Mouse (Mus musculus) limb, embryonic 11.5 days (tissue): ENCODE results near the gene Gbx1. TPM values are rescaled to one million over a fixed set of nuclear protein-coding genes. Genes with fewer than 3 reads are reported as not detected.

Source experiments
- ATAC-seq: fragments of 200-750 bp; cut with Nextera tagmentation; 2 replicates; pipeline ENCODE4 v1.8.0; 2017; ENCODE audit warnings: low read depth; ENCODE audit not compliant: insufficient number of reproducible peaks, low FRiP score, low TSS enrichment
- DNase-seq: peaks from one replicate; pipeline ENCODE4 v3.0.0-alpha.2; 2015; ENCODE audit warnings: low spot score
- H3K27ac ChIP-seq: fragments of 300-500 bp; sonication (generic); replicated peaks from 2 replicates; pipeline ENCODE4 v1.5.1; 2014; ENCODE audit warnings: low read depth, mild to moderate bottlenecking, low read length
- H3K27me3 ChIP-seq: fragments of 300-500 bp; sonication (generic); 2 replicates; pipeline ENCODE4 v1.6.1; 2014; ENCODE audit warnings: mild to moderate bottlenecking, low read length, mixed read lengths; ENCODE audit not compliant: control insufficient read depth, insufficient read depth
- H3K36me3 ChIP-seq: fragments of 300-500 bp; sonication (generic); 2 replicates; pipeline ENCODE4 v1.6.1; 2014; ENCODE audit warnings: mild to moderate bottlenecking, low read length, moderate library complexity, mixed read lengths; ENCODE audit not compliant: control insufficient read depth, insufficient read depth
- H3K4me1 ChIP-seq: fragments of 300-500 bp; sonication (generic); 2 replicates; pipeline ENCODE4 v1.6.1; 2014; ENCODE audit warnings: low read length, mixed read lengths; ENCODE audit not compliant: control insufficient read depth, insufficient read depth
- H3K4me2 ChIP-seq: fragments of 300-500 bp; sonication (generic); 2 replicates; pipeline ENCODE4 v1.6.1; 2014; ENCODE audit warnings: low read depth, mild to moderate bottlenecking, moderate library complexity; ENCODE audit not compliant: severe bottlenecking
- H3K4me3 ChIP-seq: fragments of 300-500 bp; sonication (generic); 2 replicates; pipeline ENCODE4 v1.5.1; 2014; ENCODE audit warnings: low read depth, low read length
- H3K9ac ChIP-seq: fragments of 300-500 bp; sonication (generic); 2 replicates; pipeline ENCODE4 v1.6.1; 2014; ENCODE audit warnings: mild to moderate bottlenecking, low read length
- H3K9me3 ChIP-seq: fragments of 300-500 bp; sonication (generic); 2 replicates; pipeline ENCODE4 v1.6.1; 2016; ENCODE audit warnings: low read length; ENCODE audit not compliant: control insufficient read depth
- WGBS: fragments of 180-500 bp; shearing (Covaris S2); extraction: QIAGEN DNeasy Blood & Tissue Kit; methylation state at CpG from one replicate; pipeline ENCODE4 v1.1.7; 2014; 5-methylcytosine and 5-hydroxymethylcytosine counted together
- polyA plus RNA-seq: library from polyadenylated mRNA; unstranded; fragments of >200 nt; fragmentation: Nextera tagmentation; extraction: Ambion mirVana; gene quantifications from 2 replicates; pipeline ENCODE4 v1.2.1, GENCODE M21; 2014

The Gbx1 gene
- polyA plus RNA-seq, 1 experiment from 2014 or later: 0.04 TPM

DNA sequence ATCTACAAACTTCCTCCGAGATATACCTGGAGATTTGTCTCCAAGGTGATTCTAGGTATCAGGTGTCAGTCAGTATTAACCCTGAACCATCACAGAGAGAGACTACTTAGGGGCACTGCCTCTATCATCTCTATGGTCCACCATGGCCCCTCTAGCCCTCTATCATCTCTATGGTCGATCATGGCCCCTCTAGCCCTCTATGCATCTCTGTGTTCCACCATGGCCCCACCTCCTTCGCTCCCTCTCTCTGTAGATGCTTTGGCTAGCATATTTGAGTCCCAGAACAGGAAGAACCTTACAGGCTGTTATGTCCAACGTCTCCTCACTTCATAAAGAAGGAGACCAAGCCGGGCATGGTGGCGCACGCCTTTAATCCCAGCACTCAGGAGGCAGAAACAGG is 15.6 kb upstream of the Gbx1 start:
- no peak for ATAC-seq
- no peak overlapping the region for H3K4me2 ChIP-seq

DNA sequence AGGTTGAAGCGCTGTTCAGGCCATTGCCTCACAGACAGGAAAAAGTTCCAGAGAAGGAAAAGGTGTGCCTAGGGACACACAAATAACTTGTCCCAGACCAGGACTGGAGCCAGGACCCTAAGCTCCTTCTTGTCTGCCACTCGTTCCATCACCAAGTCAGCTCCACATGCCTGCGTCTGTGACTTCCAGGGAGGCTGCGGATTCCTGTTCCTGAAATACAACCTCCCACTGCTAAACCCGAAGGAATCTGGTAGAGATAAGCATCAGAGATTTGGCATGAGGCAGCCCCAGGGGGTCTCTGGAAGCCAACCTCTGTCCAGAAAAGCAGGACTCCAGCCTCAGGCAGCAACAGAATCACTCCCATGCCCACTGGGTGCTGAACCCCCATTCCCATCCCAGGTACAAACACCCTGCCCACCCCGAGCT is 14.2 kb upstream of the Gbx1 start:
- ATAC-seq (0 out of 2 replicates have a peak, but pooled peaks have one; percentile 24), DNase-seq (no peak)
- Histone ChIP-seq H3K9me3 (no peaks in the 10 kb centered on the region), H3K4me2 (peak overlapping the region; percentile 26; the same call in 1 of the 2 replicates), H3K27ac (no peak overlapping the region), H3K27me3 (peaks cover 2% of the 10 kb centered on the region; the same call in 1 of the 2 replicates), H3K9ac (no peak overlapping the region), H3K36me3 (no peaks in the 10 kb centered on the region), H3K4me3 (no peak overlapping the region), H3K4me1 (peaks cover 12% of the 10 kb centered on the region; the same call in 1 of the 2 replicates)
- 21% methylated on average over 6 of the region's 6 CpGs for WGBS

More for the DNA sequence above, 15.6 kb upstream of the Gbx1 start:
- 78% methylated on average over 7 of the region's 7 CpGs for WGBS
- H3K27me3 ChIP-seq: no peaks in the 10 kb centered on the region
- DNase-seq: no peak
- H3K9ac ChIP-seq: no peak overlapping the region
- H3K36me3 ChIP-seq: no peaks in the 10 kb centered on the region
- H3K9me3 ChIP-seq: no peaks in the 10 kb centered on the region
- H3K4me3 ChIP-seq: no peak overlapping the region
- H3K4me1 ChIP-seq: peaks cover 10% of the 10 kb centered on the region; the same call in 1 of the 2 replicates
- H3K27ac ChIP-seq: no peak overlapping the region

DNA sequence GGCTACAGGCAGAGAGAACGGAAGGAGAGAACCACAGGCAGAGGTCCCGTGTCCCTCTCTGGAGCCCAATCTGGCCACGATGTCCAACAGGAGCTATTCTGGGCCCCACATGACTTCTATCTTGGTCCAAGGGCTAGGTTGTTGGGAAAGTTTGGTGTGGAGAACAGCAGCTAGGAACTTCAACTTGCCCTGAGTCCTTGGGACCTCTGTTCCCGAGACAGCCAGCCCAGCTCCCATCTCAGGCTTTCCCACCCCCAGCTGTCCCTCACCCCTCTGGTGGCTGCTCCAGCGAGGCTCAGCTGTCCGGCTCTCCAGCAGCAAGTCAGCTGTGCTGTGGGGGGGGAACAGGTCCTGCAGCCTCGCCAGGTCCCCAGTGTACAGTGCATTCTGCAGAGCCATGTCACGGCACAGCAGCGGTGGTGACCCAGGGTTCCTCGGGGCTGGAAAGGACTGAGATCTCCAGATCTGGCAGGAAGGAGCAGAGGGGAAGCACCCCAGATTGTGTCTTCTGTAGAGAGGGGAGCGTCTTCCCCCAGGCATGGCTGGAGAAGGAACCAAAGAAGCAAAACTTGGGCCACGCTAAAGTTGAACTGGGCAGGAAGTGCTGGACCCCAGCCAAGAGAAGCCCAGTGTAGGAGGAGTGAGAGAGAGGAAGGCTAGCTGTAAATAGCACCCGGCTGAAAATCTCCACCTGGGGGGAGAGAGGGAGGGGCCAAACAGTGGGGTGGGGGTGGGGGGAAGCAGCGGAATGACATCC is 13.6 kb upstream of the Gbx1 start, which contains the start of gene Asb10:
Gene Asb10, minus strand, starts transcription at position 592 of the 757 bp plus-strand sequence.
- Histone ChIP-seq H3K27me3 (peaks cover 2% of the 10 kb centered on the region; the same call in 1 of the 2 replicates), H3K4me2 (peak within 1 kb of the TSS; percentile 26; the same call in 1 of the 2 replicates), H3K9me3 (no peaks in the 10 kb centered on the region), H3K9ac (no peak within 1 kb of the TSS), H3K4me3 (no peak within 1 kb of the TSS), H3K4me1 (peaks cover 12% of the 10 kb centered on the region; the same call in 1 of the 2 replicates), H3K27ac (no peak within 1 kb of the TSS), H3K36me3 (no peaks in the 10 kb centered on the region)
- ATAC-seq: peak; percentile 28; the same call in 1 of the 2 replicates
- peak; percentile 39 for DNase-seq
- 33% methylated on average over 14 of the region's 14 CpGs for WGBS

DNA sequence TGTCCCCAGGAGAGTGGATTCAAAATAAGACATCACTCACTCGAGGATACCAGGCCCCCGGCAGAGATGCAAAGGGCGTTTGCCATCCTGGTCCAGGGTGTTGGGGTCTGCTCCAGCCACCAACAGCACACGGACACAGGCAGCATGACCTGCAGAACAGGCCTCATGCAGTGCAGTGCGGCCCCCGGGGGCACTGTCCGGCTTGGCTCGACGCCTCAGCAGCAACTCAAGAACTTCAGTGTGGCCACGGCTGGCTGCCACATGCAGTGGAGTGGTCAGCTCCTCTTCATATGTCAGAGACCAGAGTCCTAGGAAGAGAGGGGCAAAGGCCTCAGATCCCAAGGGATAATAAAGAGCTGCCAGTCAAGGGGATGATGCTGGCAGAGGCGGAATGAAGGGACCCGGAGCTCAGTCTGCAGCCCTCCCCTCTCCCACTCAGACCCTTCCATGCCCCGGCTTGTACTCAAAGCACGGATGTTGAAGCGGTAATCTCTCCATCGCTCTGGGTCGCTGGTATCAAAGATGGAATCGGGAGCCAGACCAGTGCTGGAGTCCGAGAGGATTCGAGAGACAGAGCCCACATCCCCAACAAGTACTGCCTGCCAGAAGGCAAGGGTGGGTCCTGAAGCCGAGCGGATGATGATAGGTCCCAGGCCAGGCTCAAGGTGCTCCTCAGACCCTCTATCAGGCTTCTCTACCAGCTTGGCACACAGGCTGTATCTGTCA is 12.7 kb upstream of the Gbx1 start:
- ATAC-seq (no peak), DNase-seq (no peak)
- Histone ChIP-seq H3K36me3 (no peaks in the 10 kb centered on the region), H3K4me3 (no peak overlapping the region), H3K9ac (no peak overlapping the region), H3K9me3 (no peaks in the 10 kb centered on the region), H3K27ac (no peak overlapping the region), H3K27me3 (peaks cover 2% of the 10 kb centered on the region; the same call in 1 of the 2 replicates), H3K4me1 (peaks cover 12% of the 10 kb centered on the region; the same call in 1 of the 2 replicates), H3K4me2 (no peak overlapping the region)
- WGBS: 79% methylated on average over 22 of the region's 22 CpGs

DNA sequence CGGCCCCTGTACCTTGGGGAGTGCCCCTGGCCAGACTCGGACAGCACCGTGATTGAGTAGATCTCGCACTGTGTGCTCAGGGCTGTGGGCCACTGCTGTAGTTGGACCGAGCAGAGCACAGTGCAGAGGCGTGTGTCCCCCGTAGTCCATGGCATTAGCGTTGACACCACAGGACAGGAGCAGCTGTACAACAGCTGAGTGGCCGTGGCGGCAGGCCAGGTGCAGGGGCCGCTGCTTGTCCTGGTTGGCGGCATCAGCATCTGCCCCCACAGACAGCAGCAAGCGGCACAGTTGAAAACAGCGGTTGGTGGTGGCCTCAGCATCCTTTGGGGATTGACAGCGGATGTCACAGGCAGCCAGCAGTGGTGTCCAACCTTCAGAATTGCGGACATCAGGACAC is 10.6 kb upstream of the Gbx1 start:
- Histone ChIP-seq H3K9me3 (no peaks in the 10 kb centered on the region), H3K4me1 (peaks cover 14% of the 10 kb centered on the region; the same call in 1 of the 2 replicates), H3K36me3 (no peaks in the 10 kb centered on the region), H3K9ac (no peak overlapping the region), H3K27me3 (peaks cover 2% of the 10 kb centered on the region; the same call in 1 of the 2 replicates), H3K4me2 (no peak overlapping the region), H3K4me3 (no peak overlapping the region), H3K27ac (no peak overlapping the region)
- 61% methylated on average over 16 of the region's 16 CpGs for WGBS
- no peak for ATAC-seq
- DNase-seq: no peak

DNA sequence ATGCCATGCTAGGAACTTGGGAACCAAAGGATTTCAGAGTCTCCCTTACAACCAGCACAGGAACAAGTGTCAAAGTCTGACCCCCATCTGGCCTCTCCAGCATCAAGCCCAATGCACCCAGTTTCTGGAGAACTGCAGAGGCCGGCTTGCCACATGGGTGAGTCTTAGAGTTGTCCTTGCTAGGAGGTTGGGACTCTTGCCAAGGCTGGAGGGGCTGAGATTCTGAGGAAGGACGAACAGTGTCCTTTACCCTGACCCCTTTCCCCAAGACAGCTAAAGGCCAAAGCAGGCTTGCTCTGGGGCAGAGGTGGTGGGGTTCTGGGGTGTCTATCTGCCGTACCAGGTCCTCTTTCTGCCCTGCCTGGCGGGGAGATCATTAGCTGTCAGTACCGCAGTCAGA is 9.5 kb upstream of the Gbx1 start:
- ATAC-seq (no peak), DNase-seq (no peak)
- WGBS: 72% methylated on average over 5 of the region's 5 CpGs

DNA sequence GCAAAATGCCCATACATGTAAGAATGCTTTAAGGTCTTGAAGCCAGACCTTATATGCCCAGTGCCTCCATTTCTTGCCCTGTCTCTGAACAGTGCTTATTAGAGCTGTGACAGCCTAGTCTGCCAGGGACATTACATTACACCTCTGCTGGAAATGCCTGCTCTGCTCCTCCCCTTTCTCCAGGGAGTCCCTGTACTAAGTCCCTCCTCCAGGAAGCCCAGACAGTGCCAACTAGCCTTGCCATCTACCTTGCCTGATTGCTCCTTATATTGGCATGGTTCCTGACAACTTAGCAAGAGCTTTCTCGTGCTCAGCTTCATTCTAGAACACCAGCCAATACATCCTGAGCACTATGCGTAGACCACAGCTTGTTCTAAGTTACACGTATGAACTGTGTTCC is 8.7 kb upstream of the Gbx1 start:
- H3K27me3 ChIP-seq: peaks cover 9% of the 10 kb centered on the region

More for the DNA sequence above, 9.5 kb upstream of the Gbx1 start:
- Histone ChIP-seq H3K9me3 (no peaks in the 10 kb centered on the region), H3K9ac (no peak overlapping the region), H3K4me1 (peaks cover 14% of the 10 kb centered on the region; the same call in 1 of the 2 replicates), H3K4me3 (no peak overlapping the region), H3K27ac (no peak overlapping the region), H3K36me3 (no peaks in the 10 kb centered on the region), H3K27me3 (peaks cover 5% of the 10 kb centered on the region; the same call in 1 of the 2 replicates), H3K4me2 (no peak overlapping the region)

DNA sequence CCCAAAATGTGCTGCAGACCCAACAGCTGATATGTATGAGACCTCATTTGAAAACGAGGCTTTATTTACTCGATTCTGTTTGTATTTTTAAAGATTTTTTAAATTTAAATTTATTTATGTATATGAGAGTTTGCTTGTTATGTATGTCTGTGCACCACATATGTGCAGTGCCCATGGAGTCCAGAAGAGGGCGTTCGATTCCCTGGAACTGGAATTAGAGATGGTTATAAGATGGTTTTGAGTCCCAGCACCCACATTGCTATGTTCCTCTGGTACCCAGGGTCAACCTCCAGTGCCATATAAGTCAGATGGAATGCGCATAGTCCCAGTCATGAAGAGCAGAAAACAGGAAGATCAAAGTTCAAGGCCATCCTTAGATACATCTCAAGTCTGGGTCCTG is 7.3 kb upstream of the Gbx1 start:
- 55% methylated on average over 5 of the region's 5 CpGs for WGBS
- Histone ChIP-seq H3K9me3 (no peaks in the 10 kb centered on the region), H3K36me3 (no peaks in the 10 kb centered on the region), H3K27me3 (peaks cover 15% of the 10 kb centered on the region), H3K27ac (no peak overlapping the region), H3K9ac (no peak overlapping the region), H3K4me1 (peaks cover 4% of the 10 kb centered on the region; the same call in 1 of the 2 replicates), H3K4me2 (no peak overlapping the region), H3K4me3 (no peak overlapping the region)
- ATAC-seq (no peak), DNase-seq (no peak)

More for the DNA sequence above, 8.7 kb upstream of the Gbx1 start:
- H3K9ac ChIP-seq: no peak overlapping the region
- no peak overlapping the region for H3K27ac ChIP-seq
- H3K4me2 ChIP-seq: no peak overlapping the region
- ATAC-seq (no peak), DNase-seq (no peak)
- no peaks in the 10 kb centered on the region for H3K36me3 ChIP-seq
- H3K4me1 ChIP-seq: peaks cover 7% of the 10 kb centered on the region; the same call in 1 of the 2 replicates
- no peaks in the 10 kb centered on the region for H3K9me3 ChIP-seq
- WGBS: 84% methylated on average over 3 of the region's 3 CpGs
- no peak overlapping the region for H3K4me3 ChIP-seq
